Mouse (Mus musculus): ENCODE measurements at regions not wholly inside any gene's neighbourhood (a gene's known extent, or its start where the extent isn't known, plus 50 kb on each side); places are given as distances from the start of the nearest gene placed in this dataset.

DNA sequence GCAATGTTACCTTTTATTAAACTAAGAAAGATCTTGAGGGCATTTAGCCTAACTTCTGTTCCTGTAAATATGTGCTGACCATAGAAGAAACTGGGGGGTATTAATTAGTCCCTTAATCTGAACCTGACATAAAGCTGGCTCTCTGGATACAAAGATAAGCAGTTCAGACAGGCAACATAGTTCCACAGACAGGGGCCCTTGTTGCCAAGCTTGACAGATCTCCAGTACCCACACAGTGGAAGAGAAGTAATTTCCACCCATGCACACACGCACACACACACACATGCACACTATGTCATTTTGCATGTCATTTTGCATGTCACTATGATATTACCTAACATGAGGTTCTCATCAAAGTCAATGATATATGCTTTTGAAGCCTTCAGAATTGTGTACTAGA lies 315.1 kb downstream of the Gm11361 start:
- Histone ChIP-seq H3K79me2 (ENCODE audit: control insufficient read depth, insufficient read depth, low read length, poor library complexity) (no peaks in the 10 kb centered on the region), H3K27me3 (ENCODE audit: control insufficient read depth in 1 of 2, insufficient read depth in 2 of 2, low read length in 2 of 2) (no peaks in the 10 kb centered on the region), H3K27ac (ENCODE audit: control insufficient read depth, low read depth, low read length) (no peak overlapping the region), H3K4me1 (ENCODE audit: control insufficient read depth in 1 of 2, insufficient read depth in 2 of 2, low read length in 2 of 2) (no peaks in the 10 kb centered on the region), H3K9ac (ENCODE audit: control insufficient read depth, low read depth, low read length, poor library complexity, severe bottlenecking) (no peak overlapping the region), H3K4me3 (ENCODE audit: control insufficient read depth in 1 of 2, insufficient read depth in 1 of 2, low read depth in 2 of 2, low read length in 2 of 2) (no peak overlapping the region), H3K36me3 (ENCODE audit: control insufficient read depth in 1 of 2, insufficient read depth in 2 of 2, low read length in 2 of 2) (no peaks in the 10 kb centered on the region), H3K9me3 (replicated peaks; ENCODE audit: insufficient read depth, low read length) (no peaks in the 10 kb centered on the region)
- no peak for DNase-seq (ENCODE audit: low read depth, low spot score)
- no peak for TF ChIP-seq TAL1 (IDR thresholded peaks at IDR 0.05; ENCODE audit: low read length)
- no peak for TF ChIP-seq ZC3H11A (IDR thresholded peaks at IDR 0.05; ENCODE audit: low read depth, low read length)
- TF ChIP-seq SIN3A (IDR thresholded peaks at IDR 0.05; ENCODE audit: low read length) = no peak
- TF ChIP-seq NELFE (IDR thresholded peaks at IDR 0.05; ENCODE audit: low read depth, low read length) = no peak

DNA sequence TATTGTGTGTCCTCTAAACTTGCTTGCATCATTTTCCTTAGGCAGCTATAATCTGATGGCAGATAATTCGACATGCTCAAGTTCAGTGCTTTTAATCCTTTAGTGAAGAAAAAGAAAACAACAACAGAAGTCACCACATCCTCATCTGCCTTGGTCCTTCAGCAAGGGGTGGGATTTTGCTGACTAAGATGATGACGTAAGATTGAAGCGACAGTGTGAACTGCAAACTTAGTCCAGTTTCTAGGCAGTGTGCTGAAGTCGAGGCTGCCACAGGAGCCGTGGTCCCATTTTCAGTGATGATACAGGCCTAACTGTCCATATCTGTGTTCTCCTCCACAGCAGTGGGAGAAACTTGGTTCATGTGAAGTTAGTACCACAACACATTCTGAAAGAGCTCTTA lies 314.4 kb downstream of the Gm11361 start:
- Histone ChIP-seq H3K4me1 (ENCODE audit: control insufficient read depth in 1 of 2, insufficient read depth in 2 of 2, low read length in 2 of 2) (no peaks in the 10 kb centered on the region), H3K27ac (ENCODE audit: control insufficient read depth, low read depth, low read length) (no peak overlapping the region), H3K79me2 (ENCODE audit: control insufficient read depth, insufficient read depth, low read length, poor library complexity) (no peaks in the 10 kb centered on the region), H3K4me3 (ENCODE audit: control insufficient read depth in 1 of 2, insufficient read depth in 1 of 2, low read depth in 2 of 2, low read length in 2 of 2) (no peak overlapping the region), H3K27me3 (ENCODE audit: control insufficient read depth in 1 of 2, insufficient read depth in 2 of 2, low read length in 2 of 2) (no peaks in the 10 kb centered on the region), H3K9me3 (replicated peaks; ENCODE audit: insufficient read depth, low read length) (no peaks in the 10 kb centered on the region), H3K36me3 (ENCODE audit: control insufficient read depth in 1 of 2, insufficient read depth in 2 of 2, low read length in 2 of 2) (no peaks in the 10 kb centered on the region), H3K9ac (ENCODE audit: control insufficient read depth, low read depth, low read length, poor library complexity, severe bottlenecking) (no peak overlapping the region)
- TF ChIP-seq NELFE (IDR thresholded peaks at IDR 0.05; ENCODE audit: low read depth, low read length) = no peak
- TF ChIP-seq POLR2AphosphoS2 (IDR thresholded peaks at IDR 0.05; ENCODE audit: low read length) = no peak
- TF ChIP-seq JUND (IDR thresholded peaks at IDR 0.05; ENCODE audit: low read depth, low read length) = no peak
- no peak for TF ChIP-seq ELF1 (IDR thresholded peaks at IDR 0.05; ENCODE audit: low read depth, low read length)
- no peak for TF ChIP-seq MAFK (IDR thresholded peaks at IDR 0.05; ENCODE audit: borderline replicate concordance, low read depth, low read length)
- no peak for TF ChIP-seq POLR2AphosphoS5 (IDR thresholded peaks at IDR 0.05; ENCODE audit: borderline replicate concordance, low read depth, low read length)
- TF ChIP-seq RCOR1 (IDR thresholded peaks at IDR 0.05; ENCODE audit: low read depth, low read length) = no peak
- DNase-seq (ENCODE audit: low read depth, low spot score) = no peak

DNA sequence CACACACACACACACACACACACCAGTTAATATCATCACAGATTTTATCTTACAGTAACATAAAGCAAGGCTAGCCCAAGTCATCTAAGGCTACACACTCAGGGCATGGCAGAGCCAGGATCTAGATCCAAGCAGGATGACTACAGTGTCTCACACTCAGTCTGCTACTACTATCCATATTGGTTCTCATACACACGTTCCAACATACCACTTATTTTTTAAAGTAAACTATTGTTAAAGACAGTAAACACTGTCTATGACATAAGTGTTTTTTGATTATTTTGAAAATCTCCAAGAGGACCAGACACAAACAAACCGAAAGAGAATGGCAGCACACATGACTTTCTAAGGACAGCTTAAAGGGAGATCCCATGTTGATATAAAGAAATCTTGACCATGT lies 306.3 kb downstream of the Gm11361 start:
- no peaks in the 10 kb centered on the region for H3K36me3 ChIP-seq (ENCODE audit: control insufficient read depth in 1 of 2, insufficient read depth in 2 of 2, low read length in 2 of 2)
- no peaks in the 10 kb centered on the region for H3K79me2 ChIP-seq (ENCODE audit: control insufficient read depth, insufficient read depth, low read length, poor library complexity)
- no peak overlapping the region for H3K27ac ChIP-seq (ENCODE audit: control insufficient read depth, low read depth, low read length)
- no peak for TF ChIP-seq EP300 (IDR thresholded peaks at IDR 0.05; ENCODE audit: low read depth in 1 of 2, low read length in 2 of 2)
- TF ChIP-seq NRF1 (IDR thresholded peaks at IDR 0.05; ENCODE audit: insufficient read depth, low read depth, low read length, poor library complexity, severe bottlenecking) = no peak
- TF ChIP-seq ZKSCAN1 (IDR thresholded peaks at IDR 0.05; ENCODE audit: low read depth, low read length) = no peak
- no peak for TF ChIP-seq GATA1 (IDR thresholded peaks at IDR 0.05; ENCODE audit: low read depth, low read length)
- no peak for TF ChIP-seq CTCF (IDR thresholded peaks at IDR 0.05 in 2 of 3, conservative IDR thresholded peaks at IDR 0.05 in 1 of 3; ENCODE audit: control insufficient read depth in 1 of 3, insufficient read depth in 1 of 3, low read depth in 2 of 3, low read length in 3 of 3, poor library complexity in 1 of 3, severe bottlenecking in 1 of 3)
- TF ChIP-seq ELF1 (IDR thresholded peaks at IDR 0.05; ENCODE audit: low read depth, low read length) = no peak
- TF ChIP-seq TBP (IDR thresholded peaks at IDR 0.05; ENCODE audit: low read depth, low read length) = no peak
- TF ChIP-seq ZMIZ1 (IDR thresholded peaks at IDR 0.05; ENCODE audit: low read depth, low read length) = no peak
- TF ChIP-seq CHD2 (IDR thresholded peaks at IDR 0.05; ENCODE audit: low read length) = no peak
- no peak for TF ChIP-seq BHLHE40 (IDR thresholded peaks at IDR 0.05; ENCODE audit: borderline replicate concordance, low read depth, low read length)
- TF ChIP-seq E2F4 (IDR thresholded peaks at IDR 0.05; ENCODE audit: borderline replicate concordance, low read depth, low read length) = no peak
- no peak for TF ChIP-seq CHD1 (IDR thresholded peaks at IDR 0.05; ENCODE audit: low read depth, low read length)
- TF ChIP-seq MAZ (IDR thresholded peaks at IDR 0.05; ENCODE audit: low read depth, low read length) = no peak
- no peak for TF ChIP-seq RCOR1 (IDR thresholded peaks at IDR 0.05; ENCODE audit: low read depth, low read length)
- no peak for TF ChIP-seq POLR2AphosphoS2 (IDR thresholded peaks at IDR 0.05; ENCODE audit: low read length)
- TF ChIP-seq ETS1 (IDR thresholded peaks at IDR 0.05; ENCODE audit: low read depth, low read length) = no peak
- TF ChIP-seq POLR2A (IDR thresholded peaks at IDR 0.05; ENCODE audit: control insufficient read depth in 1 of 2, insufficient read depth in 1 of 2, low read depth in 1 of 2, low read length in 2 of 2, poor library complexity in 1 of 2) = no peak
- TF ChIP-seq JUND (IDR thresholded peaks at IDR 0.05; ENCODE audit: low read depth, low read length) = no peak
- no peaks in the 10 kb centered on the region for H3K27me3 ChIP-seq (ENCODE audit: control insufficient read depth in 1 of 2, insufficient read depth in 2 of 2, low read length in 2 of 2)
- H3K9ac ChIP-seq (ENCODE audit: control insufficient read depth, low read depth, low read length, poor library complexity, severe bottlenecking) = no peak overlapping the region
- DNase-seq (ENCODE audit: low read depth, low spot score) = no peak
- no peaks in the 10 kb centered on the region for H3K4me1 ChIP-seq (ENCODE audit: control insufficient read depth in 1 of 2, insufficient read depth in 2 of 2, low read length in 2 of 2)
- H3K4me3 ChIP-seq (ENCODE audit: control insufficient read depth in 1 of 2, insufficient read depth in 1 of 2, low read depth in 2 of 2, low read length in 2 of 2) = no peak overlapping the region
- H3K9me3 ChIP-seq (replicated peaks; ENCODE audit: insufficient read depth, low read length) = no peaks in the 10 kb centered on the region

Data from MEL (cell line).